Mouse (Mus musculus) brain, embryonic 14.5 days (tissue): Measurements from ENCODE around the gene Clasp2.

ENCODE experiments used
- CTCF ChIP-seq: fragments of 200-500 bp; IDR thresholded peaks from 2 replicates; pipeline ENCODE4 v1.5.1; 2012; ENCODE audit warnings: inconsistent platforms, mild to moderate bottlenecking, moderate library complexity, borderline replicate concordance; ENCODE audit not compliant: insufficient read depth, insufficient read length; ENCODE audit errors: extremely low read depth
- POLR2A ChIP-seq: fragments of 200-500 bp; IDR thresholded peaks from 2 replicates; pipeline ENCODE4 v1.6.1; 2012; ENCODE audit warnings: mild to moderate bottlenecking, inconsistent platforms, borderline replicate concordance; ENCODE audit not compliant: poor library complexity, insufficient read depth, insufficient read length, severe bottlenecking; ENCODE audit errors: extremely low read depth

- no peak for TF ChIP-seq CTCF
- TF ChIP-seq POLR2A = no peak
These were observed 62.5 kb downstream of the Clasp2 start for GRCm38 (mm10) chr9:113803751-113804150.
